Mouse (Mus musculus) frontal cortex, postnatal 10 days (tissue): ENCODE measurements around the gene Gm4744.
"Not testable (repeated sequence)": the region's sequence is repeated elsewhere in the genome, so short reads cannot be mapped to it uniquely, and the experiment has no call there.

Source experiments
- DNase-seq, 2 experiments: peaks; one replicate each; pipeline ENCODE4 v3.0.0; 2022; ENCODE audit warnings: low spot score in 2 of 2, mixed read lengths in 1 of 2

Gm4744 gene

GRCm38 (mm10) chr6:40951770-40952169, at the start of gene Gm4744:
Gene Gm4744, minus strand, starts transcription at chr6:40951870.
- DNase-seq, result no peak

- DNase-seq, result not testable (repeated sequence)
These were observed 47.7 kb upstream of the Gm4744 start, which contains the start of gene Gm2663 for GRCm38 (mm10) chr6:40999379-40999778. Gene Gm2663, minus strand, starts transcription at chr6:40999479.

GRCm38 (mm10) chr6:40964454-40964853, 12.8 kb upstream of the Gm4744 start, which contains the start of gene 1810009J06Rik:
Gene 1810009J06Rik, plus strand, starts transcription at chr6:40964754.
- DNase-seq, result not testable (repeated sequence)

- no peak for DNase-seq
These were observed 2.0 kb upstream of the Gm4744 start for GRCm38 (mm10) chr6:40953716-40954115.

GRCm38 (mm10) chr6:40940457-40940856, 11.2 kb downstream of the Gm4744 start, which contains the start of gene 1700074P13Rik:
Gene 1700074P13Rik, minus strand, starts transcription at chr6:40940557.
- DNase-seq, result no peak

GRCm38 (mm10) chr6:40919954-40920353, 31.7 kb downstream of the Gm4744 start:
- DNase-seq, result no peak

- DNase-seq, result no peak
These were observed 51.4 kb downstream of the Gm4744 start, which contains the start of gene Prss58 for GRCm38 (mm10) chr6:40900287-40900686. Gene Prss58, minus strand, starts transcription at chr6:40900387.
